Mouse (Mus musculus) kidney, embryonic 15.5 days (tissue): ENCODE data around the gene Fhl2. TPM values are rescaled to one million over a fixed set of nuclear protein-coding genes. Genes with fewer than 3 reads are reported as not detected.

Experiments
- ATAC-seq: fragments of 200-750 bp; cut with Nextera tagmentation; replicated peaks from 2 replicates; pipeline ENCODE4 v1.8.0; 2017; ENCODE audit warnings: moderate TSS enrichment; ENCODE audit not compliant: low FRiP score
- H3K27ac ChIP-seq: fragments of 300-500 bp; sonication (generic); 2 replicates; pipeline ENCODE4 v1.5.1; 2015; ENCODE audit warnings: mild to moderate bottlenecking, inconsistent platforms
- H3K27me3 ChIP-seq: fragments of 300-500 bp; sonication (generic); 2 replicates; pipeline ENCODE4 v1.6.1; 2015; ENCODE audit warnings: inconsistent platforms
- H3K36me3 ChIP-seq: fragments of 300-500 bp; sonication (generic); 2 replicates; pipeline ENCODE4 v1.6.1; 2015; ENCODE audit warnings: inconsistent platforms
- H3K4me1 ChIP-seq: fragments of 300-500 bp; sonication (generic); 2 replicates; pipeline ENCODE4 v1.6.1; 2015; ENCODE audit warnings: inconsistent platforms
- H3K4me2 ChIP-seq: fragments of 300-500 bp; sonication (generic); 2 replicates; pipeline ENCODE4 v1.6.1; 2015; ENCODE audit warnings: moderate library complexity, mild to moderate bottlenecking, inconsistent platforms
- H3K4me3 ChIP-seq: fragments of 300-500 bp; sonication (generic); replicated peaks from 2 replicates; pipeline ENCODE4 v1.5.1; 2015; ENCODE audit warnings: mild to moderate bottlenecking, inconsistent platforms
- H3K9ac ChIP-seq: fragments of 300-500 bp; sonication (generic); 2 replicates; pipeline ENCODE4 v1.6.1; 2015; ENCODE audit warnings: mild to moderate bottlenecking, inconsistent platforms
- H3K9me3 ChIP-seq: fragments of 300-500 bp; sonication (generic); replicated peaks from 2 replicates; pipeline ENCODE4 v1.6.1; 2016; ENCODE audit warnings: inconsistent platforms
- WGBS: fragments of 180-500 bp; shearing (Covaris S2); methylation state at CpG from one replicate; pipeline ENCODE4 v1.1.7; 2015; ENCODE audit warnings: mixed read lengths; 5-methylcytosine and 5-hydroxymethylcytosine counted together
- polyA plus RNA-seq: library from polyadenylated mRNA; unstranded; fragments of >200 nt; fragmentation: Nextera tagmentation; extraction: Ambion mirVana; gene quantifications from 2 replicates; pipeline ENCODE4 v1.2.1, GENCODE M21; 2015

The Fhl2 gene
- polyA plus RNA-seq, 1 experiment from 2014 or later: 92.4 TPM

DNA sequence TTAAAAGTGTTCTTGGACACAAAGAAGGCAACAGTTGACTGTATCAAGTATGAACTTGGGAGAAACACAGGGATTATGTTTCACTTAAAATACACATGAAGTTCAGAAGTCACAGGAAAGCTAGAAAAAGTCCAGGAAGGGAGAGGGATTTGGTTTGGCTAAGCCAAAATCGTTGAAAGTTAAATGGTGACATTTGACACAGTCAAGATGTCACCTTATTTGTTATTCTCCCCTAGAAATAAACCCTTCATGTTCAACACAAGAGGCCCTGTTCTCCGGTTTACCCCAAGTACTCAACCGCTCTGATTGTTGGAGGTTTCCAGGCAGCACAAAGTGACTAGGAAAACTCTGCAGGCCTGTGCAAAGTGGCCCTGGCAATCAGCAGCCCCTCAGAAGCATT is 18.8 kb upstream of the Fhl2 start:
- ATAC-seq: no peak; the same call in 1 of the 2 replicates
- Histone ChIP-seq H3K9ac (no peak overlapping the region), H3K4me1 (peaks cover 13% of the 10 kb centered on the region; the same call in 1 of the 2 replicates), H3K4me3 (no peak overlapping the region), H3K9me3 (no peaks in the 10 kb centered on the region), H3K27me3 (no peaks in the 10 kb centered on the region), H3K36me3 (no peaks in the 10 kb centered on the region), H3K27ac (peak overlapping the region; percentile 85), H3K4me2 (no peak overlapping the region)
- WGBS: 32% methylated on average over 3 of the region's 3 CpGs

GRCm38 (mm10) chr1:43211274-43211673 is 14.5 kb upstream of the Fhl2 start:
- Histone ChIP-seq H3K4me2 (no peak overlapping the region), H3K4me1 (peaks cover 6% of the 10 kb centered on the region; the same call in 1 of the 2 replicates), H3K27me3 (no peaks in the 10 kb centered on the region), H3K27ac (no peak overlapping the region), H3K9ac (no peak overlapping the region), H3K4me3 (no peak overlapping the region), H3K36me3 (no peaks in the 10 kb centered on the region), H3K9me3 (no peaks in the 10 kb centered on the region; the same call in 1 of the 2 replicates)
- ATAC-seq: no peak
- 46% methylated on average over 1 of the region's 1 CpGs for WGBS

GRCm38 (mm10) chr1:43210285-43210684 is 13.5 kb upstream of the Fhl2 start:
- WGBS: 87% methylated on average over 9 of the region's 9 CpGs
- ATAC-seq: no peak

GRCm38 (mm10) chr1:43207147-43207546 is 10.4 kb upstream of the Fhl2 start:
- H3K36me3 ChIP-seq: no peaks in the 10 kb centered on the region
- no peak overlapping the region for H3K4me3 ChIP-seq
- no peaks in the 10 kb centered on the region; the same call in 1 of the 2 replicates for H3K9me3 ChIP-seq
- H3K27ac ChIP-seq: no peak overlapping the region
- H3K9ac ChIP-seq: no peak overlapping the region
- H3K27me3 ChIP-seq: no peaks in the 10 kb centered on the region
- H3K4me2 ChIP-seq: no peak overlapping the region
- peaks cover 14% of the 10 kb centered on the region for H3K4me1 ChIP-seq
- WGBS: 84% methylated on average over 1 of the region's 1 CpGs
- no peak for ATAC-seq

More at GRCm38 (mm10) chr1:43210285-43210684, 13.5 kb upstream of the Fhl2 start:
- Histone ChIP-seq H3K4me1 (no peaks in the 10 kb centered on the region), H3K4me3 (no peak overlapping the region), H3K4me2 (no peak overlapping the region), H3K9ac (no peak overlapping the region), H3K36me3 (no peaks in the 10 kb centered on the region), H3K27me3 (no peaks in the 10 kb centered on the region), H3K9me3 (no peaks in the 10 kb centered on the region; the same call in 1 of the 2 replicates), H3K27ac (no peak overlapping the region)

GRCm38 (mm10) chr1:43203282-43203681 is 6.5 kb upstream of the Fhl2 start:
- Histone ChIP-seq H3K27ac (peak overlapping the region; percentile 54; the same call in 1 of the 2 replicates), H3K9me3 (no peaks in the 10 kb centered on the region; the same call in 1 of the 2 replicates), H3K4me3 (no peak overlapping the region), H3K9ac (no peak overlapping the region), H3K4me2 (no peak overlapping the region), H3K36me3 (no peaks in the 10 kb centered on the region), H3K4me1 (peaks cover 16% of the 10 kb centered on the region), H3K27me3 (no peaks in the 10 kb centered on the region)
- WGBS: 46% methylated on average over 5 of the region's 5 CpGs
- no peak for ATAC-seq

GRCm38 (mm10) chr1:43202226-43202625 is 5.4 kb upstream of the Fhl2 start:
- ATAC-seq: no peak
- H3K27me3 ChIP-seq: no peaks in the 10 kb centered on the region
- H3K27ac ChIP-seq: no peak overlapping the region
- H3K9ac ChIP-seq: no peak overlapping the region
- H3K4me3 ChIP-seq: no peak overlapping the region
- no peaks in the 10 kb centered on the region for H3K36me3 ChIP-seq
- no peaks in the 10 kb centered on the region; the same call in 1 of the 2 replicates for H3K9me3 ChIP-seq
- H3K4me1 ChIP-seq: peaks cover 20% of the 10 kb centered on the region
- no peak overlapping the region for H3K4me2 ChIP-seq

- Histone ChIP-seq H3K4me3 (no peak overlapping the region), H3K36me3 (no peaks in the 10 kb centered on the region), H3K27me3 (no peaks in the 10 kb centered on the region), H3K4me2 (no peak overlapping the region), H3K4me1 (peaks cover 24% of the 10 kb centered on the region), H3K9ac (no peak overlapping the region), H3K9me3 (no peaks in the 10 kb centered on the region), H3K27ac (no peak overlapping the region)
- no peak for ATAC-seq
- 74% methylated on average over 2 of the region's 2 CpGs for WGBS
Observed at GRCm38 (mm10) chr1:43201796-43202195, 5.0 kb upstream of the Fhl2 start.

DNA sequence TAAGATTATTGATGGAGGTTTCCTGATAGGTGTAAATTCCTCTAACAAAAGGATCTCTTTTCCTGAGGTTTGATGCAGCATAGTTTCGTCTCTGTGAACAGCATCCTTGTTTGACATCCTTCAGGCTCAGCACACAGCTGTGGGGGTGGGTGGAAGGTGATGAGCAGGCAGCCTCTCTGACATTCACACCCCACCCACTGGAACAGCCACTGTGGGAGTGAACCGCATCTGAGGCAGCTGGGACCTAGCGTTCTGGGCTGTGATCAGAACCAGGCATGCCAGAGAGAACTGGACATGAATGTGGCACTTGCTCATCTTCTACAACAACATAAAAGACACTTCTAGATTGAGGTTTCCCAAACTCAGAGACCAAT is 3.1 kb upstream of the Fhl2 start:
- 61% methylated on average over 3 of the region's 3 CpGs for WGBS
- Histone ChIP-seq H3K4me3 (no peak overlapping the region), H3K4me1 (peaks cover 33% of the 10 kb centered on the region), H3K27me3 (no peaks in the 10 kb centered on the region), H3K9ac (no peak overlapping the region), H3K9me3 (no peaks in the 10 kb centered on the region), H3K27ac (no peak overlapping the region), H3K4me2 (no peak overlapping the region), H3K36me3 (no peaks in the 10 kb centered on the region)
- no peak for ATAC-seq

DNA sequence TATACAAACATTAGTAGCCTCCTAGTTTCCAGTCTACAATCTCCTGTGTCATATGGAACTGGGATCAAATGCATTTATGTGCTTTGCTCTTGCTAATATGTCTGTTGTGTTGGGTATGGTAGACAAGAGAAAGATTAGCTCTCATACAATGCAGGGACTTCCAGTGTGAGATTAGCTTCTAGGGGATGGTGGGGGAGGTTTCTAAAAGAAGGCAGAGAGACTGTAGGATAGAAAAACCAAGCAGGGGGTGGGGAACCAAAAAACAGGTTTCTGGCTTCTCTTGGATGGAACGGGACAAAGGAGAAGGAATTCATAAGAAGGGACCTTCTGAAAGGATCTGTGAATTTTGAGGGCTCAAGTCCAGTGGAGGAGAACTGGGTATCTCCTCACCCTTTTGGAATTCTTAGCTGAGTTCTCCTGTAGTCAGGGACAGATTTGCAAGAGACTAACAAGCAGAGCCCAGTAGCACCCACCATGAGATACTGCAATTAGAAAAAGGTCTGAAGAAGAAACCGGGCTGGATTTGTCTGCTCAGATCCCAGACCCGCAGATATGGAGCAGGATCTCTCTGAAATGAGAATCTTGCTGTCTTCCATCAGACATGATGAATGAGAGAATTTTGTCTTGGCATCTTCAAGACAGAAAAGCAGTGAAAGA is 2.6 kb upstream of the Fhl2 start:
- H3K9ac ChIP-seq: no peak overlapping the region
- no peaks in the 10 kb centered on the region for H3K36me3 ChIP-seq
- no peaks in the 10 kb centered on the region for H3K27me3 ChIP-seq
- ATAC-seq: no peak
- H3K9me3 ChIP-seq: no peaks in the 10 kb centered on the region
- 83% methylated on average over 3 of the region's 3 CpGs for WGBS
- no peak overlapping the region for H3K27ac ChIP-seq
- no peak overlapping the region for H3K4me2 ChIP-seq
- H3K4me3 ChIP-seq: no peak overlapping the region
- peaks cover 33% of the 10 kb centered on the region for H3K4me1 ChIP-seq

GRCm38 (mm10) chr1:43196059-43196458 is 725 bp downstream of the Fhl2 start:
- Histone ChIP-seq H3K9me3 (no peaks in the 10 kb centered on the region), H3K36me3 (no peaks in the 10 kb centered on the region), H3K4me1 (peaks cover 21% of the 10 kb centered on the region), H3K27ac (peak overlapping the region; percentile 83), H3K4me3 (0 out of 2 replicates have a peak overlapping the region, but pooled peaks have one; percentile 3), H3K9ac (no peak overlapping the region), H3K4me2 (peak overlapping the region; percentile 30), H3K27me3 (no peaks in the 10 kb centered on the region)
- 0 out of 2 replicates have a peak, but pooled peaks have one; percentile 30 for ATAC-seq
- WGBS: 35% methylated on average over 1 of the region's 1 CpGs

- Histone ChIP-seq H3K4me2 (no peak overlapping the region), H3K9ac (no peak overlapping the region), H3K4me3 (no peak overlapping the region), H3K4me1 (peaks cover 21% of the 10 kb centered on the region), H3K27ac (peak overlapping the region; percentile 27; the same call in 1 of the 2 replicates), H3K36me3 (no peaks in the 10 kb centered on the region), H3K9me3 (no peaks in the 10 kb centered on the region), H3K27me3 (no peaks in the 10 kb centered on the region)
- no peak for ATAC-seq
- WGBS: 92% methylated on average over 6 of the region's 6 CpGs
Observed at GRCm38 (mm10) chr1:43193423-43193822, 3.4 kb downstream of the Fhl2 start.

DNA sequence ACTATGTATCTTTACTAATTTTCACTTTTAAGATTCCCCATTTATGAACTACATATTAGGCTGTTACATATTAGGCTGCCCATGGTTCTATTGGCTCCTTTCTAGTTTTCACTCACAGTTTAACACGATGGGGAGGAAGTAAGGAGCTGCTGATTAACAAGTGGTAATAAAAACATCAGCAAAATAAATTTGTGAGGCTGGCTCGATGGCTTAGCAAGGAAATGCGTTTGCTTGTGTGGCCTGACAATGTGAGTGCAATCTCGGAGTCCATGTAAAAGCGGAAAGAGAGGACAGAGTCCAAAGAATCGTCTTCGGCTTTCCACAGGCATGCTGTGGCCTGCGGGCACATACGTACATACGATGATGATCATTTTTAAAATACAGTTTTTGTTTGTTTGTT is 4.3 kb downstream of the Fhl2 start:
- 41% methylated on average over 10 of the region's 10 CpGs for WGBS

DNA sequence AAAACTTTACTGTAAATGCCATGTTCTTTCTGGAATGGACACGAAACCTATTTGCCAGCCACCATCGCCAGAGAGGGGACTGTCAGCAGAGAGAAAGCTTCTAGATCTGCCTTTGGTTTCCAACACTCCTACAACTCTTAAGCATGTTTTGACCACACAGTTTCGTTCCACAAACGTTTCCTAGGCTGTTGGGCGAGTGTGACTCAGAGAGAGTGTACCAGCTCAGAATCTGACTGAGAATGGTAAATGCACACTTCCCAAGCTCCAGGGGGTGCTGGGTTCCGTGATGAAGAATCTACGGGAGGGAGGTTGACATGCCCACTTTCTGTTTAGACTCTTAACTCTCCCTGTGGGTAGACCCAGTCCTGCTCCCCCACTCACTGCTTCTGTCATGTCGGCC is 5.7 kb downstream of the Fhl2 start:
- 81% methylated on average over 8 of the region's 8 CpGs for WGBS
- Histone ChIP-seq H3K27ac (no peak overlapping the region; the same call in 1 of the 2 replicates), H3K4me3 (no peak overlapping the region), H3K9me3 (no peaks in the 10 kb centered on the region), H3K4me1 (peaks cover 7% of the 10 kb centered on the region), H3K9ac (no peak overlapping the region), H3K36me3 (no peaks in the 10 kb centered on the region), H3K27me3 (no peaks in the 10 kb centered on the region), H3K4me2 (no peak overlapping the region)
- ATAC-seq: no peak

More for the DNA sequence above, 4.3 kb downstream of the Fhl2 start:
- H3K36me3 ChIP-seq: no peaks in the 10 kb centered on the region
- H3K4me3 ChIP-seq: no peak overlapping the region
- ATAC-seq: no peak
- H3K27me3 ChIP-seq: no peaks in the 10 kb centered on the region
- peak overlapping the region; percentile 65 for H3K27ac ChIP-seq
- peaks cover 17% of the 10 kb centered on the region for H3K4me1 ChIP-seq
- no peaks in the 10 kb centered on the region for H3K9me3 ChIP-seq
- no peak overlapping the region for H3K9ac ChIP-seq
- no peak overlapping the region for H3K4me2 ChIP-seq
